Mouse (Mus musculus) kidney, adult 11 months (tissue): ENCODE measurements at regions not wholly inside any gene's neighbourhood (a gene's known extent, or its start where the extent isn't known, plus 50 kb on each side); places are given as distances from the start of the nearest gene placed in this dataset.

Experiments used
- DNase-seq: peaks from one replicate; pipeline ENCODE4 v3.0.0; 2022

DNA sequence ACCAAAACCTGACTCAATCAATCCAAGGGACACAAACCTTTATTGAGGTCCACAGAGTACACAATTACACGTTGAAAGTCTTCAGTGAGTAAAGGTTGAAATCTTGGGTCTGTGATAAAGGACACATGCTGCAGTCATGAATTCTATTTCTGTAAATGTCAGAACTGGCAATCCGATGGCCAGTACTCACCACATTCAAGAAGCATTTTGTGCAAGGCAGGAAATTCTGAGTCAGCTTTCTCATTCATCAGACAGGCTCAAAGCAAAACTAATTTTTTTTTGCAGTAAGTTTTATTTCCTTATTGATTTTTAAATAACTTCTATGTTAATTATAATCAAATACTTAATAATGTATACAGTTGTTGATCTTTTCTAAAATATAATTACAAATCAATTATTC is 616.7 kb downstream of the Efnb2 start:
- DNase-seq = no peak

DNA sequence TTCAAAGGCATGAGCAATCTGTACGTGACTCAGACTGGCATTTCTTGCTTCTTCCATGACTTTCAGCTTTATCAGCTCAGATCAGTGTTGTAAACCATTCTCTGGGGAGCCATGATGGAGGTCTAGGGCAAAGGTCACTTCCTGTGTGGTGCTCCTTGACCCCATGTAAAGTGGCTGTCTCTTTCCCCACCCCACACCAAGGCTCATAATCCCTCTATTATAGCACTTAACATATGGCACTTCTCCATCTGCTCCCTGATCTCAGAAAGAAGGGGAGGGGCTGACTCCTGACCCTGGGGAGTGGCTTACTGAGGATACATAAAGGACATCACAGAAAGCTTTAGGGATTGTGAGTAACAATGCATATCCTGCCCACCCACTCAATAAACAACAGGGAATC is 623.1 kb downstream of the Efnb2 start:
- DNase-seq = no peak

GRCm38 (mm10) chr8:8011151-8011550 is 649.9 kb downstream of the Efnb2 start:
- DNase-seq = no peak

DNA sequence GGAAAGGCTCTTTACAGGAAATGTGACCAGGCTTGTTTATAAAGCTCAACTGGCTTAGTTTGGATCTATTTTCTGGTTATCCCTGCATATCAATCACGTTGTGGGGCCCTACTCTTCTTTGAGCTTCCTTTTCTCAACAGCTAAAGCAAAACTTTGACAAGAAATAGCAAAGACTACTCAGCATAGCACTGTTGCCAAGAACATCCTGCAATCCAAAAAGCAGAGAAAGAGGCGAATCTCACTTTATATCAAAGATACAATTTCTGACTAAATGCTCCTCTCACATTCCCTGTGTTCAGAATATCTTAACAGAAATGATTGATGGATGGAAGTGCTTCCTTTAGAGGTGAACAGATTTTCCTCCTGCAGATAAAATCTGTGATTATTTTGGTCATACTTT is 666.1 kb downstream of the Efnb2 start:
- DNase-seq = no peak

DNA sequence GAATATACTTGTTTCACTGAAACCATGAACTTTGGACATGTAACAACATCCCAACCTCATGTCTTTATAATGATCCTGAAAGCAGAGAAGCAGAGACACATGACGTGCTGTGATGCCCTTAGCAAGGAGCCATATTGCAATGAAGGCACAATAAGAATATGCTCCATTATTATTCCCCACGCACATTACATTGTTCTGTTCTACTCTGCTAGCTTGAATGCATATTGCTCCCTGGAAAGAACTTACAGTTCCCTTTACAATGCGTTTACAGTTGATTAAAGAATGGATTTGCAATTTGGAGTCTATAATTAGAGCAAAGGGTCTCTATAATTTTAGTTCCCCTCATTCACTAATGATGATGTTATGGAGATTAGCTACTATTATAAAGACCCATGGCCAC is 672.2 kb downstream of the Efnb2 start:
- no peak for DNase-seq

DNA sequence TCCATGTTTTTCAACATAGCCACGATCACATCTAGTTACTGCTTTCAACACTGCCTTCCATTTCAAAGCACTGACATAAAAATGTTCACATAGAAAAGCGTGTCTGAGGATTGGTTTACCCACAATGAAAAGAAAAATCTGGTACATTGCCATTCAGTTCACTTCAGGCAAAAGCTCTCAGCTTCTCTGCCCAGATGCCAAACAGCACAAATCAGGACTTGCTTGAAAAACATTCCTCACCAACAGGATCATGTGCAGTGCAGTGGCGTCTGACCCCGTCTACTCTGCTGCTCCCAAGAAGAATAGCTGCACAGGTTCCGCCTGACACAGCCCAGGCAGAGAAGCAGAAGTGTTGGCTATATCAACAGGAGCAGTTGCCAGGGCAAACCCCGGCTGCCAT is 684.0 kb downstream of the Efnb2 start:
- no peak for DNase-seq

GRCm38 (mm10) chr8:7973791-7974190 is 687.3 kb downstream of the Efnb2 start:
- DNase-seq = no peak

DNA sequence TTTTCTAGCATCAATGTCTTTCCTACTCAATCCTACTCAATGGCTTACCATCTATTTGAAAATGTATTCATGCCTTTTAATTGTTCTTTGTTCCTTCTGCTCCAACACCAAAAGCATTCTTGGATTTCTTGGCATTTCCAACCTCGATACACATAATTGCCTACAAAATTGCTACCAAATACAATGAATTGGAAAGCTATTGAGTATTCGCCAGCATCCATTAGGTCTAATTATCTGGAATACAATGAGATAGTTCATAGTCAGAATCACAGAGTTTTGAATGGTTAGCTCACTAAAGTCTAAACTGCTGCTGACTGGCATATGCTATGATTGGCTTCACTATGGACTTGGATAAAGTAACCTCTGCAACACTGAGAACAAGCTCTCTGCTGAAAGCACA is 696.8 kb downstream of the Efnb2 start:
- DNase-seq = no peak

DNA sequence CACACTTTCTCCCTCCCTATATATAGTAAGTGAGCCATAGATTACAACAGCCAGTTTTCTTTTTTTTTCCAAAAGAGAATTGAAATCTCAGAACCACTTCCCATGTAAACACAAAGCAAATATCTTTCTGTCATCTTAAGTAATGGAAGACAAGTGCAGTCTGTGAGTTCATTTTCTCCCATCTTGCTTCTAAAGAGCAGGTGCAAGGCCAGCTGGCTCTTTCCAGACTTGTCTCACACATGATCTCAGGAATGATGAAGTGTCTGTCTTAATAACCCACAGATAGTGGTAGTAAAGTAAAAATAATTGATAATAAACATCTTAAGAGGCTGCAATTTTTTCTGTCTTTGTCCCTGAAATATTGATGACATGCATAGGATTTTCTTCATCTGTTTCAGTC is 704.3 kb downstream of the Efnb2 start:
- DNase-seq = no peak

- no peak for DNase-seq
Observed at GRCm38 (mm10) chr8:7954851-7955250, 706.2 kb downstream of the Efnb2 start.

DNA sequence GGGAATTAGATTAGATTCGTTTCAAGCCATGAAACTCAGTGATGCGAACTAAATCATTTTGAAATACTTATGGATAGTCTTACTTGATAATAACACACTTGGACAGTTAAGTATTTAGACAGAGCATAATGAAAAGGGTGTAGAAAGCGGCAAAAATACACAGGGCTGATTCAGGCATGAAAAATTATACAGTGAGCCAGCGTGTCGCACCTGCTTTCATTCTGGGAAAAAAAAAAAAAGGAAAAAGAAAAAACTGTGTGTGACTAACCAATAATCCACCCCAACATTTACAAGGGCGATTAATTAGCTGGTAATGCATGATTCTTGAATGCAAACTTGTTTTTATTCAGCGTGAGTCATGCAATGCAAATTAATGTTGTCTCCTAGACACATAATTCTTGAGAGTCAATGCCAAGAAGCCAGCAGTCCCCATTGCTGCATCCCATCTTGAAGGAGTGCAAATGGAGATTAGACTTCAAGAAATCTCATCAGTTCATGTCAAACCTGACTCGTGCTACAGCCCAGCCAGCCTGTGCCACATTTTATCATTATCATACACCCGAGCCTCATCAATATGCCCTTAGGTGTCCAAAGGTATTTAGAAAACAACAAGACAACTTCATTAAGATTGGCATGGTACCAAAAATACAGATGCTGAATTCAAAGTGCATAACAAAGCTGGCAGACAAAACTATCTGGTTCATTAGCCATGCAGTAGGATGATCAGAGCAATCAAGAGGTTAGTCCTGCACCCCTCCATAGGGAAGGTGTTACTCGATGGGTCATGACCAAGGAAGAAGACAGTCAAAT is 714.9 kb downstream of the Efnb2 start:
- no peak for DNase-seq

DNA sequence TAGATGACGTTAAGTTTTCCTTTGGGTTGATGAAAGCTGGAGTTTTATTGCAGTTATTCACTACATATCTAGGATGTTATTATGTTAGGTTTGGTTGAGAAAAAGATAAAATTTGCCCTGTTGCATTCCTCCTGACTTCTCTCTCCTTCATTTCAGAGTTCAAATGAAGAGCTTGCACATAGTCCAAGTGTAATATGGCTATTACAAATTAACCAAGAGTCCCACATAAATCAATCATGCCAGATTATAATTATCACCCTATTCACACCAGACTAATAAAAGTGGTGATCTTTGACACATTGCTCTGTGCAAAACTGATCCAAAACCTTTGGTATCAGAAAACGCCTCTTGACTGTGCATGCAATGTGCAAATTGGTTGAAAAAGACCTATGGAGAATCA is 724.4 kb downstream of the Efnb2 start:
- no peak for DNase-seq

DNA sequence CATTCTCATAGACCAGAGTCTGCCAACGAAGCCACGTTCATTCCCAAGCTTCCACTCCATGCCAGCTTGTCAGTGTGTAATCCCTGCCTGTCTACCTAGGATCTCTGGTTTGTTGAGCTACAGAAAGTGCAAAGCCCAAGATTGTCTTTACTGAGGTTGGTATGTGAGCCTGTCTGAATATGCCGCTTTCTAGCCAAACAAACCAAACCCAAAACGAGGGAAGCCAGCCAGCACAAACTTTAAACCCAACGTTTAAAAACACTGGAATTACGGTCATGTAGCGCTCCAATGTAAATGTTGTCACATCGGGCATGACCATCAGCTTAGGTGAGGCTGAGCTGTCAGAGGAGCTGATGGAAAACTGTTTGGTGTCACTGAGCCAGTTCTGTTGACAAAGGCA is 741.6 kb downstream of the Efnb2 start:
- DNase-seq = no peak

DNA sequence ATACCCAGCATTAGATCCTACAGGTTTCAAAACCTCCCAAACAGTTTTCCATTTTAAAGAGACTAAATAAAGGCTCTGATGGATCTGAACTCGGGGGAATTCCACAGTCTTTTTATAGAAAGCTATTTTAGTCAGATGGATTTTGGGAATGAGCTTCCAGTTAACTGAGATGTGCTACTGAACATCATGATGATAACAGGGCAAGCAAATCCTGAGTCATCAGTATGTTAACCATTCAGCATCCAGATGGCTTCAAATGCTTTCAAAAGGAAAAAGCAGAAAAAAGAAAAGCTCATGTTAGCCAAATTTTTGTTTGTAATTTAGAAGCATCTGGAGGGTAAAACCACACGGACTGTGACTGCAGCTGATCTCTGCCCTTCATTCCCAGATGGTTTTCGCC is 766.7 kb downstream of the Efnb2 start:
- DNase-seq = no peak

DNA sequence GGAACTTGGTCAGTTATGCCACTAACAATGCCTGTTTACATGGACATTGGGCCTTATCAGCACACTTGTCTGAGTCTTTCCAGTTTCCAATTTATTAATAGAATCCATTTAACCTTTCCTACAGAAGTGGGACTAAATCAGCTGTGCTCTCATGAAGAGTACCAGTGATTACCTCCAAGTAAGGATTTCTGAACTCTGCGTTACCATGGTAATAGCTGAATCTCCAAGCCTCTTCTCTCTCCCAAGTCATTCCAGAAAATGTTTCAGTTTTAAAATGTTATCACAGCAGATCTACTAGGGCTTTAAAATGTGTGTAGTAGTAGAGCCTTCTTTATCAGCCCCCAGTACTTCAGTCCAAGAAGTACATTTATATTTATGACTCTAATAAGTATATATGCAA is 807.9 kb downstream of the Efnb2 start:
- no peak for DNase-seq

- DNase-seq = no peak
Observed at GRCm38 (mm10) chr8:7850573-7850972, 810.5 kb downstream of the Efnb2 start.

- no peak for DNase-seq
Observed at GRCm38 (mm10) chr8:7831948-7832347, 829.1 kb downstream of the Efnb2 start.

DNA sequence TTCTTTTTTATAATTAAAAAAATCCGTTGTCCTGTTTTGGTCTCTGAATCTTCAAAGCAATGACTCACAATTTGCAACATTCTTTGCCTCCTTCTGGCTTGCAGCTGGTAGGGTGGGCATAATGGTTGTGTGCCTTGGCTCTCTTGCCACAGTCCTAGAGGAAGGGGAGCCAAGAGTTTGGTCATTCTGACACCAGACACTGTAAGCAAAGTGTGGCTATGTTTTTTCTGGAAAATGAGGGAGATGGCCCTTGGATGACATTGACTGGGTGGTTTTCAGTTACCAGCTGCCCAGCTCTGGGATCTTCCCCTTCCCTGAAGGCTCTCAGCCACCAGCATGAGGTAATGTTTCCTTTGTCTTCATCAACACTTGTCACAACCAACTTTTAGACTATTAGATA is 833.2 kb downstream of the Efnb2 start:
- DNase-seq = no peak

- DNase-seq = no peak
Observed at GRCm38 (mm10) chr8:7808395-7808794, 852.6 kb downstream of the Efnb2 start.

DNA sequence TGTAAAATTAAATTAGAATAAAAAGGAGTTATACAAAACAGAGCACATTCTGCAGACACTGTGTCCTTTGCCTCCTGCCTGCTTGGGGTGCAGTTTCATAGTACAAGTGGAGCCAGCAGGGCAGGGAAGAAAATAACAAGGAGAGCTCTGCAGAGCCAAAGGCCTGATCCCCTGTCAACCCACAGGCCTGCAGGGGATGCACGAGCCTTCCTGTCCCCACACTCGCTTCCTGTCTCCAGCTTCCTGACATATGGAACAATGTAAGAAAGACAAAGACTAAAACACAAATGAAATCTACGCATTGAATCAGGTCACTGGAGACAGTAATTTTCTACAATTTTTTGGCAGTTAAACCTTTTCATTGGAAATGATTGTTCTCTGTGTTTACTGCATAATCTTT is 861.8 kb downstream of the Efnb2 start:
- DNase-seq = no peak

DNA sequence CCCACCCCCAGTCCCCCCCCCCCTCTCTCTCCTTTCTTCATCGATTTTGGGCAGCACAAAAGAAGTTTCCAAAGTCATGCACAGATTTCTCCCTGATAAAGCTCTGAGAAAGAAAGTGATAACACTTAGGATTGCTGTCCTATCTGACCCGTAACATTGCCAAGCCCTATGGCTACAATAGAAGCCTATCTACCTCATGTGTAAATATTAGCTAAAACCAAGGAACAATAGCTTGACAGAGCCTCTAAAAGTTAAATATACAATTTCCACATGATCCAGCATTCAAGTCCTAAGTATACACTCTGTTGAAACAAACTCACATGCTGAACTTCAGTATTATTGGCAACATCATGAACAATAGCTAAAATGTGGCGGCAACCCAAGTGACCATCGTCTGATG is 864.9 kb downstream of the Efnb2 start:
- DNase-seq = no peak

- no peak for DNase-seq
Observed at GRCm38 (mm10) chr8:7763820-7764219, 897.2 kb downstream of the Efnb2 start.

DNA sequence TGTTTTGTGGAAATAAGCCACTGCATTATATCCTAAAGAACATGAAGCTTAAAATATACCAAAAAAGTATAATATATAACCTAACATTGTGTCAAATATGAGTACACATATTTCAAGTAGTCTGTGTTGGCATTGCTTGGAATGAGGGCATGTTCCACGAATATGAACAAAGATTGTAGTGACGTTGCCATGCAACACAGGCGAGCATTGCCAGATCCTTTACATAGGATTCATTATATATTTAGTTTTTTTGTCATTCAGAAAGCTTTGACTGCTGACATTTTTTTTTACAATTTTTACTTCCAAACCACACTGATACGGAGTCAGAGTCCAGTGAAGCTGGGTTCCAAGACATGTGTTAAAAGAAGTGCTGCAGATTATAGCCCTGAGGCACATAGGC is 900.1 kb downstream of the Efnb2 start:
- no peak for DNase-seq

- no peak for DNase-seq
Observed at GRCm38 (mm10) chr8:7732726-7733125, 928.3 kb downstream of the Efnb2 start.

DNA sequence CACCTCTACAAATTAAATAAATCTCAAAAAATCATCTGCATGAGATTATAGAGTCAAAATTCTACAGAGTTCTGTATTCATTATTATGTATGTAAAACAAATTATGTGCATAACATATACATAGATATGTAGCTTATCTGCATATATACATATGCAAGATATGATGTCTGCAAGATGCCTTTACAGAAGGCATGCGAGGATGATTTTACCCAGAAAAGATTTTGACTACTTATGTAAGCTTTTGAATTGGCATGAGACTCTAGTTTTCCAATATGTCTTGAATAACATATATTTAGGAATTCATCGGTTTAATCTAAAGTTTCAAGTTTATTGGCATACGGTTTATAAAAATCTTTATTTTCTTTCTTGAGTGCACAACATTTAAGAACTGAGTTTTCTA is 939.2 kb downstream of the Efnb2 start:
- no peak for DNase-seq
